Mouse (Mus musculus) left cerebral cortex, postnatal 14 days (tissue): ENCODE results near the gene Cbx4. TPM values are rescaled to one million over a fixed set of nuclear protein-coding genes. Genes with fewer than 3 reads are reported as not detected.
"Not testable (repeated sequence)": the region's sequence is repeated elsewhere in the genome, so short reads cannot be mapped to it uniquely, and the experiment has no call there.

Source experiments
- DNase-seq, 2 experiments: peaks; one replicate each; pipeline ENCODE4 v3.0.0; 2021 to 2022; ENCODE audit warnings: low spot score in 2 of 2, mixed read lengths in 1 of 2
- intact Hi-C: fragments of 180-260 bp; cut with DNase I; formaldehyde crosslinking; loops from one replicate; pipeline ENCODE4 v1.15.1; 2025
- total RNA-seq, 2 experiments: library from RNA; stranded (reverse); gene quantifications; 2 replicates each; pipeline ENCODE4 v1.2.3; 2021

The Cbx4 gene
- total RNA-seq, 2 experiments from 2014 or later = 63.2 to 74.0 TPM

DNA sequence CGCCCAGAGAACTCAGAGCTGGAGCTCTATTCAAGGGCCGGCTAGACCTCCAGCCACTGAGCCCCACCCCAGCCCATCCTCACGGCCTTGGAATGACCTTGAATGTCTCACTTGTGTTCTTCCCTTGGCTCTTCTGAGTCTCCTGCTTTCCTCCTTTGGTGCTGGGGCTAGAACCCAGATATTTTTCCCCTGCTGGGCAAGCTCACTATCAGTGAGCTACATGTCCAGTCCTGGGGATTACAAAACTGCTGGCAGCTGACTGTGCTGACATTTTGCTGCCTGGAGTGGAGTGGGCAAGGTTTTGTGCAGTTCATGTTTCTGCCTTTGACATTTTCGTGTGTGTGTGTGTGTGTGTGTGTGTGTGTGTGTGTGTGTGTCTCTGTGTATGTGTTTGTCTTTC, 31.0 kb upstream of the Cbx4 start:
- intact Hi-C loops = no loop called here
- no peak for DNase-seq

DNA sequence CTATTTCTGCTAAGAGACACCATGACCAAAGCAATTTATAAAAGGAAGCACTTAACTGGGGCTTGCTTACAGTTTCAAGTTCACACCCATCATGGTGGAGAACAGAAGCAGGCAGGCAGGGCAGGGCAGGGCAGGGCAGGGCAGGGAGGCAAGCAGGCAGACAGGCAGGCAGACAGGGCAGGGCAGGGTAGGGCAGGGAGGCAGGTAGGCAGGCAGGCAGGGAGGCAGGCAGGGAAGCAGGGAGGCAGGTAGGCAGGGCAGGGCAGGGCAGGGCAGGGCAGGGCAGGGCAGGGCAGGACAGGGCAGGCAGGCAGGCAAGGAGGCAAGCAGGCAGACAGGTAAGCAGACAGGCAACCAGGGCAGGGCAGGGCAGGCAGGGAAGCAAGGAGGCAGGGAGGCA, 26.7 kb upstream of the Cbx4 start:
- no peak for DNase-seq
- intact Hi-C loops = no loop called here

DNA sequence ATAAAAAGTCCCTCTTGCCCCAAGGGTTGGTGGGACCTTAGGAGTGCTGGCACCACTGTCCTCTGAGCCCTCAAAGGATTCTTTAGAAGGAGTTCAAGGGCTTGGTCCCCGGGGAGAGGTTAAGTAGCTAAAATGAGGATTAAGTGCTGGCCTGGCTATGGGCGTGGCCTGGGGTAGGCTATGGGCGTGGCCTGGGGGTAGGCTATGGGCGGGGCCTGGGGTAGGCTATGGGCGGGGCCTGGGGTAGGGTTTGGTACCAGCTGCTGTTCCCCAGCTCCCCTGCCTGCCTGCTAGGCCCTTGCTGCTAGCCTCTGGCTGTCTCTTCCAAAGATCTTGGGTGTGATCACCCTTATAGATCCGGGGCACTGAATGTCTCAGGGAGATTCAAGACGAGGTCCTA, 25.3 kb upstream of the Cbx4 start:
- intact Hi-C loops = no loop called here
- no peak for DNase-seq

DNA sequence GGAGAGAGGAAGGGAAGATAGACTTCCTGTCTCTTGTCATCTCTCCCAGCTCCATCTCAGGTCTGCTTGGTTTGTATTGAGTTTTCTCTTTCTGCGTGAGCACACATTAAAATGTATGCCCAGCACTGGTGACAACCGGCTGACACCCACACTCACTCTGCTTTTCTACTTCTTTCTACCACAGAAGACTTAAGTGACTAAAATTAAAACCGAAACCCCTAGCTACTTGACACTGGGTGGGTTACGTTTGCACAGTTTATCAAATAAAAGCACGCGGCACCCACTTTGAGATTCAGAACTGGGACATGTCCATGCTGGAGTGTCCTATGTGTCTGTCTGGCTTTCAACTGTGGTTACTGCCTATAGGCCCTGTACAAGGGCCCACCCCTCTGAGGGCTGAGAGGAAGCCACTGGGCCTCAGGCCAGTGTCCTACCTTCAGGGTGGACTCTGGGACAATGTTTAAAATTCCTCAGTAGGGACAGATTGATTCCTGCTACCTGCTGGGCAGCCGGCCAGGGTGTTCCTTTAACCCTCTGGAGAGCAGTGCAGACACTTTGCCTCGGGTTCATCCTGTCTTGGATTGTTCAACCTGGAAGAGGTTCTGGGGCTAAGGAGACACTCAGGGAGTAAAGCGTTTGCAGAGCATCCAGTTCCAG, 23.5 kb upstream of the Cbx4 start:
- DNase-seq = no peak
- intact Hi-C loops = no loop called here

DNA sequence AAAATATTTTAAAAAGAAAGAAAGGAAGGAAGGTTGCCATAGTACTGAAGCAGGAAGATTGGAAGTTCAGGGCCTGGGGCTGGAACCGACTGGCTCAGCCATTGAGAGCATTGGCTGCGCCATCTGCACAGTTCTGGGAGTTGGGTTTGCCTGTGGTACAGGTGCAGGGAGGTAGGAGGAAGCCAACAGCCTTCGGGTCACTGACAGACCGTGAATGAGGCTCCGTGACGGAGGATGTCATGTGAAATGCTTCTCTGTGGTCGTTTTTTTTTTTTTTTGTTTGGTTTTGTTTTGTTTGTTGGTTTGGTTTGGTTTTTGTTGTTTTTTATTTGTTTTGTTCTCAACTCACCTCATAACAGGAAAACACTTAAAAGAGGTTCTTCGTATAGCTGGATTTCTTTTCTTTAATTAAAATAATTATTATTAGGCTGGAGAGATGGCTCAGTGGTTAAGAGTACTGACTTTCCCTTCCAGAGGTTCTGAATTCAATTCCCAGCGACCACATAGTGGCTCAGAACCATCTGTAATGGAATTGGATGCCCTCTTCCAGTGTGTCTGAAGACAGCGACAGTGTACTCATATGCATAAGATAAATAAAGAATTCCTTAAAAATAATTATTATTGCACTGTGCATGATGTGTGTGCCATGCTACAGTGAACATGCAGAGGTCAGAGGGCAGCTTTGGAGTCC, 22.7 kb upstream of the Cbx4 start:
- intact Hi-C loops = no loop called here
- no peak for DNase-seq

GRCm38 (mm10) chr11:119106289-119106688, 20.3 kb upstream of the Cbx4 start:
- no peak for DNase-seq
- intact Hi-C loops = no loop called here

DNA sequence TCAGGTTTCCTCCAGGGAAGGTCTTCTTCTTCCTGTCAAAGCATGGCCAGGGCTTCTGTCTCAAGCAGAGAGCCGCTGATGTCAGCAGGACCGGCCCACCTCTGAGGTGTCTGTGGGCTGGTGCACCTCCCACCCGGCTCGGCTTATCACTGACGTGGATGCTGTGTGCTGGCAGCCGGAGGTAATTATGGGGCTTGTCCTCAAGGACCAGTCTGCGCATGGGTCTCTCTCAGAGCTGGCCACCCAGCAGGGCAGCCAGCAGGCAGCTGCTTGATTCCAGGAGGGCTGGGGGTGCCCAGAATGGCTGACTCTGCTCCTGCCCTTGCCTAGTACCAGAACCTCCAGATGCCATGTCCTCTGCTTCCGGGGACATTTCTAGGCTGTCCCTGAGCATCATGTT, 19.7 kb upstream of the Cbx4 start:
- no peak for DNase-seq
- intact Hi-C loops = no loop called here

- DNase-seq = no peak
- intact Hi-C loops = no loop called here
These were observed 19.1 kb upstream of the Cbx4 start for GRCm38 (mm10) chr11:119105071-119105609.

DNA sequence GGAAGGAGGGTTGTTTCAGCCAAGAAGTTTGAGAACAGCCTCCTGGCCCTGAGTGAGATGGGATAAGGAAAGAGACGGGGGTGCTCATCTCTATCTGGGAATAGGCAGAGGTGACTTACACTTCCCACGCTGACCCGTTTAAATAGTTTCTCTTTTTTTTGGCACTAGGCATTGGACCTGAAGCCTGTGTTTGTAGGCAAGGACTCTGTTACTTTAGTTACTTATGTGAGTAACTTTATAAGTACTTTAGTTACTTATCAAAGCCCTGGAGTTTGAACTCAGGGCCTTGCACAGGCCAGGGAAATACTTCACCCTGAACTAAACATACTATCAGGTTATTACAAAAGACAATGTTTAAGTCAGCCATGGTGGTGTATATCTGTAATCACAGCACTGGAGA, 18.0 kb upstream of the Cbx4 start:
- no peak for DNase-seq
- intact Hi-C loops = no loop called here

DNA sequence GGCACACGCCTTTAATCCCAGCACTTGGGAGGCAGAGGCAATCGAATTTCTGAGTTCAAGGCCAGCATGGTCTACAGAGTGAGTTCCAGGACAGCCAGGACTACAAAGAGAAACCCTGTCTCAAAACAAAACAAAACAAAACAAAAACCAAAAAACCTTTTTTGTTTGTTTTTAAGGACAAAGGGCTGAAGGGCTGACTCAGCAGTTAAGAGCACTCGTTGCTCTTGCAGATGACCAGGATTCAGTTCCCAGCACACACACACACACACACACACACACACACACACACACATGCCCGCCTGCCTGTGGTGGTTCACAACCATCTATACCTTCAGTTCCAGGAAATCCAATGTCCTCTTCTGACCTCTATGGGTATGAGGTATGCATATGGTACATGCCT, 14.3 kb upstream of the Cbx4 start:
- DNase-seq, intact Hi-C loops: not testable (repeated sequence)

- intact Hi-C loops = no loop called here
- no peak for DNase-seq
These were observed 12.2 kb upstream of the Cbx4 start for GRCm38 (mm10) chr11:119098202-119098601.

- DNase-seq = peak in 1 of 2 experiments; percentile 68
These were observed 9.4 kb upstream of the Cbx4 start for GRCm38 (mm10) chr11:119095441-119095840.

GRCm38 (mm10) chr11:119093322-119093721, 7.3 kb upstream of the Cbx4 start:
- intact Hi-C loops = loop anchor here (5.0 kb wide), 2 partner anchors 34 to 94 kb away; no protein-coding TSS in a partner anchor
- DNase-seq = no peak

More at GRCm38 (mm10) chr11:119095441-119095840, 9.4 kb upstream of the Cbx4 start:
- intact Hi-C loops = no loop called here

GRCm38 (mm10) chr11:119092286-119092685, 6.3 kb upstream of the Cbx4 start:
- no peak for DNase-seq
- intact Hi-C loops = loop anchor here (5.0 kb wide), 2 partner anchors 35 to 95 kb away; no protein-coding TSS in a partner anchor

GRCm38 (mm10) chr11:119091598-119091991, 5.6 kb upstream of the Cbx4 start:
- no peak for DNase-seq
- intact Hi-C loops = loop anchor here (5.0 kb wide), 2 partner anchors 36 to 96 kb away; no protein-coding TSS in a partner anchor

DNA sequence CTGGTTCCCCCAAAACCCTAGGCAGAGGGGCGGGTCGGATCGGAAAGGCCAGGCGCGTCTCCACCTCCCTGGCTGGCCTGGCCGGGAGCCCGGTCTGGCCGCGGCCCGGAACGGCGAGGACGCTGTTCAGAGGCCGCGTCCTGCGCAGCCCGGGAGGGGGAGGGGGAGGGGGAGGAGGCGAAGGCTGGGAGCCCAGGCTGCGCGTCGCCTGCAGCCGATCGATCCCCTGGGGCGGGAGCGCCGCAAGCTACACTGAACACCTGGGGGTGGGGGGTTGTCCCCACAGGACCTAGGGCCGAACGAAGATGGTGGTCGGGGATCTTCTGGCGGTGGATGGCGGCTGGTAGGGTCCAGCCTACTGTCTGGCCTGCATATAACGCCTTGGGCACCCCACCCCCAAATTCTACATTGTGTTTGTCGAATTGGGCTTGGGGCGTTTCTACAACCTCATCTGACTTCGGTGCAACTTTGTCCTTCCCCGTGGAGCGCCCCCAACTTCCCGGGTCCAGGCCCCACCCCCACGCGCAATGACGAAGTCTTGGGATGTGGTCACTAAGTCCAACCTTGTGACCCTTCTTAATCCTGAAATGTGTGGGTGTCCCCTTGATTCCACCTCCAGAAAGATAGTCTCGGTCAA, 5.1 kb upstream of the Cbx4 start:
- DNase-seq = no peak
- intact Hi-C loops = loop anchor here (5.0 kb wide), 2 partner anchors 36 to 96 kb away; no protein-coding TSS in a partner anchor

DNA sequence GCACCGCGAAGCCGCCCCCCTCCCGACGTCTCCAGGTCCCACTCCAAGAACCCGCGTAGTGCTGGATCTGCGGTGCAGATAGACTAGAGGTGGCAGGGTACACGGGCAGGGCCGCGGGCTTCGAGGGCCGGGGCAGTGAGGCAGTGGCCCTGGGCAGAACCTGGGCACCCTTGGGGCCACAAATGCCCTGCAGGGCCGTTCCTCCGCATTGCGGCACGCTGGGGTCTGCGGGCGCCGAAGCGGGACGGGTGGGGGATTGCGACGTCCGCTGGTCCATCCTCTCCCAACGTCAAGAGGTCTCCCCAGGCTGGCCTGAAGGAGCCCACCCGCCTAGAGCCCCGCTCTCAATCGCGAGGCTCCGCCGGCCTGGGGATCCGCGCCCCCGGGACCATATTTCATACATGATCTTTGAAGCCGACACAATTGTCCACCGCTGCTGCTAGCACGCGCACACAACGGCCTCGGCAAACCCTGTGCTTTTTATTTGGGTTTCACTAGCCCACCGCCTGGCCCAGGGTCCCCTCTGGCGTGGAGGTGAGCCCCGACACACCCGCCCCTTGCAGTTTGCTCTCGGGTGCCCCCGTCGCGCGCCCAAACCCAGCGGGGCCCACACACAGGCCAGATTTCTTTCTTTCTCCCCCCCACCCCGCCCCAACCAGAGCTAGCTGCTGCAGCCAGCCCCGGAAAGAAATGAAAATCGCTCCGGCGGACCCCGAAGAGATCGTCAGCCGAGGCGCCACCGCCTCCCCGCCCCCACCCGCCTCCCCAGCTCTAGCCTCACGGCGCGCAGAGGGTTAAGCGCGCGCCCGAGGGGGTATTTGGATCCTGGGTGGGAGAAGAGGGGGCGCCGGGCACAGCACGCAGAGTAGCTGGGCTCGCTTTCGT, 4.3 kb upstream of the Cbx4 start:
- no peak for DNase-seq
- intact Hi-C loops = loop anchor here (5.0 kb wide), 2 partner anchors 37 to 97 kb away; no protein-coding TSS in a partner anchor

- DNase-seq = no peak
- intact Hi-C loops = loop anchor here (5.0 kb wide), 2 partner anchors 38 to 98 kb away; no protein-coding TSS in a partner anchor
These were observed 3.4 kb upstream of the Cbx4 start for GRCm38 (mm10) chr11:119089235-119090075.
